Mouse (Mus musculus) G1E-ER4 (cell line): ENCODE data around the gene Srpx2. TPM values are rescaled to one million over a fixed set of nuclear protein-coding genes. Genes with fewer than 3 reads are reported as not detected.

Source experiments
- GATA1 ChIP-seq: IDR thresholded peaks from one replicate; pipeline ENCODE4 v1.8.0; 2012; ENCODE audit warnings: low read length, inconsistent platforms
- polyA plus RNA-seq: library from polyadenylated mRNA; stranded (reverse); fragments of >175 nt; gene quantifications from 2 replicates; pipeline ENCODE4 v1.2.3, GENCODE M21; 2012

Gene Srpx2
- polyA plus RNA-seq, 1 experiment, result not detected

DNA sequence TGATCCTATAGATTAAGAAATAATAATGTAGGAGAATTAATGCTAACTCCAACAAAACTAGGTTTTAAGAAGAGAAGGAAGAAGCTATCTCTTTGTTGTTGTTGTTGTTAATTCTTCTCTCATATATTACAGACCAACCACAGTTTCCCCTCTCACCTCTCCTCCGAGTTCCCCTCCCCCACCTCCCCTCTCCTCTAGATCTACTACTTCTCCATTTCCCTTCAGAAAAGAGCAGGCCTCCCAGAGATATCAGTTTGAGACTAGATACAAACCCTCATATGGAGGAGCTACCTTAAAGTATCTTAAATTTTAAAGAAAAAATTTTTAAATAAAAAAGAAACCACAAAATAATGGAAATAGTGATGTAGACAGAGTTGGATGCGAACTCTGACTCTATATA, 56.4 kb downstream of the Srpx2 start:
- TF ChIP-seq GATA1, result no peak

DNA sequence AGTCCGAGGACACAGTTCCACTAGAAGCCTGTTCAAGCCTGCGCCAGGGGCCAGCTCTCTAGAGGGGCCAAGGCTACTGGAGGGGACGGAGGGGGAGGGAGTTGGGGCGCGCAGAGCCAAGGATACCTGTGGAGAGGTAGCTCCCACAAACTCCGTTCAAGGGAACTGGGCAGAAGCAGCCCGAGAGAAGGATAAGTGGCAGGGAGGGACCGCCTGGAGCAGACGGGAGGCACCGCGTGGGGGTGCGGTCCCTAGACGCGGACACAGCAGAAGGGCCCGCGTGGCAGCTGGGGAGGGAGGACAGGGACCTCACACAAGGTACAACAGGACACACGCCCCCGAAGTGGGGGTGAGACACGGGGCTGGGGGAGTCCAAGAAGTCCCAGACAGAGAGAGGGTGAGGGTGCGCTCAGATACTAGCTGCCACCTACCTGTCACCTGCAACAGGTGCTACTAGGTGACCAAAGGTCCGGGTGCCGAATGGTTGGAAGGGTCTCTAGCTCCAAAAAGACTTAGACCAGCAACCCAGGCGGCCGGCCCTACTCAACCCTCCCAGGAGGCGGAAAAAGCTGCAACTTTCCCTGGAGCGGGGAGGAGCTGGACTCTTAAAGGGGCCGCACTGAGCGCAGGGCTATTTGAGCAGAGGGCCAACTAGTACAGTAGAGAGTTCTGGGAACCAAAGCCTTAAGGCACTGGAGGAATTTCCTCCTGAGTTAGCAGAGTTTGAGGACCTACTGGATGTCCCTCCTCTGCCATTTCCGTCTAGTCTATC, 73.2 kb downstream of the Srpx2 start, which contains the start of gene Sytl4:
Gene Sytl4 (minus strand): TSS at position 582 of the 772 bp plus-strand sequence.
- TF ChIP-seq GATA1, result no peak

Other genes starting within 250 kb of the Srpx2 start
- not detected in 2 replicates for gene Pcdh19, start 219.4 kb upstream of the Srpx2 start, polyA plus RNA-seq
- not detected in 2 replicates for gene Tnmd, start 57.4 kb upstream of the Srpx2 start, polyA plus RNA-seq
- gene Tspan6, start 10.0 kb upstream of the Srpx2 start, polyA plus RNA-seq, result not detected in 2 replicates
- not detected in 2 replicates for gene Sytl4, start 73.4 kb downstream of the Srpx2 start, polyA plus RNA-seq
- gene Cstf2, start 150.8 kb downstream of the Srpx2 start, polyA plus RNA-seq, result 31.4 and 69.1 TPM in 2 replicates